Mouse (Mus musculus): ENCODE measurements at regions not wholly inside any gene's neighbourhood (a gene's known extent, or its start where the extent isn't known, plus 50 kb on each side); places are given as distances from the start of the nearest gene placed in this dataset.

DNA sequence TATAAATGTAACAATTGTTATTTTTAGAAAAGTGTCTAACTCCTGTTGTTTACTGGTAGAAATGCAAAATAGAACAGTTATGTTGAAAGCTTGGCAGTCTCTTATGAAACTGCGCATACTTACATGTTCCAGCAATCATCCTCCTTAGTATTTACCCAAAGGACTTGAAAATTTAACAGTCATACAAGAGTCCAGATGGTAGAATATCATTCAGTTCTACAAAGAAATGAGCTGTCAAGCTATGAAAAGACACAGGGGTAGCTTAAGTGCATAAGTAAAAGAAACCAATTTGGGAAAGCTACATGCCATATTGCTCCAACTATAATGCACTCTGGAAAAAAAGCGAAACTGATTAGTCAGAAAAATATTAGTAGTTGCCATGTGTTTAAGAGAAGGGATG, 196.7 kb downstream of the Ndufa4 start:
- TF ChIP-seq CTCF (IDR thresholded peaks at IDR 0.05; ENCODE audit: borderline replicate concordance, insufficient read depth, low read length) (no peak), POLR2A (IDR thresholded peaks at IDR 0.05; ENCODE audit: low read depth, low read length) (no peak)
